Mouse (Mus musculus) layer of hippocampus, adult 9-10 months (tissue): ENCODE measurements around the gene Cyp11a1.

Experiments used
- DNase-seq: peaks from one replicate; pipeline ENCODE4 v3.0.0; 2022; ENCODE audit warnings: low spot score

Gene Cyp11a1

DNA sequence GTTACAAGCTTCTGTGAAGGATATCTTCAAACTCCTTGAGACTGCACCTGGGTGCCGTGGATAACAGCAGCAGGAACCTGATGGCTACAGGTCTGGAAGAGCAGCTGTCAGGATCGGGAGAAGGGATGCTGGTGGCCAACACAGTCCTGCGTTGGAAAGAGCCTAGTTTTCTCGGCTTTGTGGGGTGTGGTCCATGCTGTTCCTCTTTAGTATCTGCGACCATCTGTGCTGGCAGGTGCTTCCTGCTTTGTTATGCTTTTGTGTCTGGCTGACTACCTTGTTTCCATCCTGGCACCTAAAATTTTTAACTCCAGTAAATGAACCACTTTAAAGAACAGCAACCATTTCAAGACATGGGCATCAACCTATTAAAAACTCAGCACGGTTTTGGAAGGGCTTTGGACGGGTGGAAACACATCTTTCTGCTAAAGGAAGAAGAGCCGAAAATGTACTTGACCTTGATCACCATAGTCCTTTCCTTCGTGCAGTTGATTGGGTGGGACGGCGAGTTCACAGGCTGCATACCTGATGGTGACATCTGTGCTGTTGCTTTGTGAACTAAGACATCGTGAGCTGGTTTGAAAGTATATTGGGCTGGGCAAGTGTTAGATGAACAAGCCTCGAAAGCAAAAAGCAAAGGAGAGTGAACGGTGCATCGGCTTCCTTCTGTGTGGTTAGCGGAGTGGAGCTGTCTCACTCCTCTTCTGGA, at the start of gene Cyp11a1:
Gene Cyp11a1, plus strand, starts transcription at position 659 of the 709 bp plus-strand sequence.
- DNase-seq, result no peak

DNA sequence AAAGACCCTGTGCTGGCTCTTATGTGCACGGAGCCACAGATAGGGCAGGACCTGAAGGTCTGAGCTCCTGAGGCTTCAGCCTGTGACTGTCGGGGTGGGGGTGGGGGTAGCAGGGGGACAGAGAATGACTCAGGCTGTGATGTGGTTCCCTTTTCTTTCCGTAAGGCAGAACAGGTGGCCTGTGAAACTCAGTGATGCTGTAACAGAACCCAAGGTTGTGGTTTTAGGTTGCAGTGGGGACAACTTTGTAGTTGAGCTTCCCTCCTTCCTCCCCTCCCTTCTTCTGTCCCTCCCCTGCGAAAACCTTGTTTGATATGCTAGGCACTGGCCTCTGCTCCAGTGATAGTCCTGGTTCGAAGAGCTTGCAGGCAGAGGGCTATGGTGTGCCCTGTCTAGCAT, 49.4 kb upstream of the Cyp11a1 start:
- DNase-seq, result no peak

DNA sequence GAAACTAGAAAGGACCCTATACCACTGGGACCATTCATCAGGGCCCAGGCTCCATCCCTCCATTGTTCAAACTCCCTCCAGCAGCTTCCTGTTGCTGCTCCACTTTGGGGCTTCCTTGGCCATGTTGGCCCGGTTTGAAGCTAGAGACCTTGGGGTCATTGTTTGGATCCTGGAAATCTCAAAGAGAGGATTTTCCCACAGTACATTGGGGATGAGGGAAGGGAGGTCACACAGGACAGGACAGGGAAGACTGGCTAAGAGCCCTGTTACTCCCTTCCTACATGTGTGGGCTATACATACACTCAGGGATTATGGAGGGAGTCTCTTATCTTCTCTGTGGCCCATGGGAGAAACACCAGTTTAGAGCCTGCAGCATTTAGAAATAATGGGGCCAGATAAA, 47.6 kb upstream of the Cyp11a1 start:
- DNase-seq, result no peak

DNA sequence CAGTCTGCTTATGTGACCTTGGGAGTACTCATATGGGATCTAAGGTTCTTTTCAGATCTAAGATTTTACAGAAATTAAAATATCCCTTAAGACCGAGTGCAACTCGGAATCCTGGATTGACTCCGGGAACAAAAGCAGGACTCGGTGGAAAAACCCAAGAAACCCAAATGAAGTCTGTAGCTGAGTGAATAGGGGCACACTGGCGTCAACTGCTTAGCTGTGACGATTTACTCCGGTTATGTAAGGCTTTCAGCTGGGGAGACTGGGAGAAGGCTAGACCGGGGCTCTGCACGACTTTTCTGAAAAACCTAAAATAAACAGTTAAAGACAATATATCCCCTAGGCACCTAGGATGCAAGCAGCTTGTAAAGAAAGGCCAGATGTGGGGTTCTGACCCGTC, 46.8 kb upstream of the Cyp11a1 start:
- DNase-seq, result no peak

DNA sequence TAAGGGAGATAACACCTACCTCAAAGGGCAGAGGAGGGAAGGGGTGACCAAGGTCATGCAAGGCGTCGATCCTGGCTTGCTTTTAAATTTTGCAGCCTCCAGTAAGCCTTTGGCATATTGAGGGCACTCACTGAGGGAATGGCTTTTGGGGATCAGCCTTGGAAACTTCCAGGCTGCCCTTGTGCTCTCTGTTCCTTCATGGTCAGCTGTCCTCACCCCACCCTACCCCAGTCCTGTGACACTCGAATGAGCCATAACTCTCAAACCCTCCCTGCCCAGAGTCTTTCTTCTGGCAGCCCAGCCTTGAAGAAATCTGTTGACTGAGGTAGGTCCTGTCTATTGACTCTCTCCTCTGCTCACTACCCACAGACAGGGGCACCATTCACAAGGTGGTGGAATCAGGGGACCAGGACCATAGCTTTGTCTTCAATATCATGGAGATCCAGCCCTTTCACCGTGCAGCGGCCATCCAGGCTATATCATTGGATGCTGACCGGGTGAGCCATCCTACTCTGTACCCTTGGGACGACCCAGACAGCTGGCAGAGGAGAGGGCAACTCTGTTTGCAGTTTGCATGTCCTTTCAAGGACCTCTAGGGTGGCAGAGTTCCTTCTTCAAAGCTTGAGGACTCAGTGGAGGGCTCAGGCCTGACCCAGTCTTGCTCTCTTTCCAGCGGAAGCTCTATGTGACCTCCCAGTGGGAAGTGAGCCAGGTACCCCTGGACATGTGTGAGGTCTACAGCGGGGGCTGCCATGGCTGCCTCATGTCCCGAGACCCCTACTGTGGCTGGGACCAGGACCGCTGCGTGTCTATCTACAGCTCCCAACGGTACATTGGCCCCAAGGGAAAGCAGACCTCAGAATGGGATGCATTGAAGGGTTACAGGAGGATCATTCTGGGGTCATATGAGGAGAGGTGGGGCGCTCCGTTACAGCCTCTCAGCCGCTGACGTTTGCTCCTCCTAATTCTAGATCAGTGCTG, 46.0 kb upstream of the Cyp11a1 start:
- DNase-seq, result no peak

DNA sequence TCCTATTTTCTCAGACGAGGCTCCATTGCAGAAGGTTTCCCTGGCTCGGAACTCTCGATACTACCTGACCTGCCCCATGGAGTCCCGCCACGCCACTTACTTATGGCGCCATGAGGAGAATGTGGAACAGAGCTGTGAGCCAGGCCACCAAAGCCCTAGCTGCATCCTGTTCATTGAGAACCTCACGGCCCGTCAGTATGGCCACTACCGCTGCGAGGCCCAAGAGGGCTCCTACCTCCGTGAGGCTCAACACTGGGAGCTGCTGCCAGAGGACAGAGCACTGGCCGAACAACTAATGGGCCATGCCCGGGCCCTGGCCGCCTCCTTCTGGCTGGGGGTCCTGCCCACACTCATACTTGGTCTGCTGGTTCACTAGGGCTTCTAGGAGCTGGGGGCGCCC, 45.0 kb upstream of the Cyp11a1 start:
- no peak for DNase-seq

DNA sequence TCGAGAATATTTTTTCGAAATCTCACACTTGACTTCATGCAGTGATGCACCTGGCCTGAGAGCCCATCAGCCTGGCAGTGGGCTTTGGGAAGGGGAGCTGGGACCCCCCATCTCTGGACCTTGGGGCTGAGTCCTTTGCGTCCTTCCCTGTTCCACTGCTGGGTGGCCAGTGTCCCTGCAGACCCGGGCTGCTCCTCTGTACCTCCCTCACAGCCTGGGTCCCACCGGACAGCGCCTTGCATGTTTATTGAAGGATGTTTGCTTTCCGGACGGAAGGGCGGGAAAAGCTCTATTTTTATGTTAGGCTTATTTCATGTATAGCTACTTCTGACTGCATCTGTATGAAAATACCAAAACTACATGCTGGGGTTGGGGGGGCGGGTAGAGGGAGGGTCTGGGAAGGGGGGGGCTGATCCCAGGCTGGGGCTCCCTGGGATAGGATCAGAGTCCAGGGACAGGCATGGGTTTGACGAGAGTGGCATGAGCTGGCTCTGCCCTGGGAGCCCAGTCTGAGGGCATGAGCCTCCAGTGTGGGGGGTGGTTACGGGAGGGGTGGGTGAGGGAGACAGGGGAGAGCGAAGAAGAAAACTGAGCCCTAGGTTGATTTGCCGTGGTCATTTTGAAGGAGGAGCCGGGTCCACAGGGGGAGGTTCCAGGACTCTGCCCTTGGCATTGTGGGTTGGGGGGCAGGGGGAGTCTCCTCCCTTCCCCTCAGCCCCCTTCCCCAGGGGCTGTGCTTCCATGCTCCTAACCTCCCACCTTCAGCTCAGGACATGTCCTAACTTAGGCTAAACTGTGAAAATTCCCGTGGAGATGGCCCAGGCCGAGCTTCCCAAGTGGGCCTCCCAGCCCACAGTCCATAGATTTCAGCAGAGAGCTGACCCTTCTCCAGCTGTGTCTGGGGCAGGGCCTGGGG, 44.1 kb upstream of the Cyp11a1 start:
- DNase-seq, result no peak

DNA sequence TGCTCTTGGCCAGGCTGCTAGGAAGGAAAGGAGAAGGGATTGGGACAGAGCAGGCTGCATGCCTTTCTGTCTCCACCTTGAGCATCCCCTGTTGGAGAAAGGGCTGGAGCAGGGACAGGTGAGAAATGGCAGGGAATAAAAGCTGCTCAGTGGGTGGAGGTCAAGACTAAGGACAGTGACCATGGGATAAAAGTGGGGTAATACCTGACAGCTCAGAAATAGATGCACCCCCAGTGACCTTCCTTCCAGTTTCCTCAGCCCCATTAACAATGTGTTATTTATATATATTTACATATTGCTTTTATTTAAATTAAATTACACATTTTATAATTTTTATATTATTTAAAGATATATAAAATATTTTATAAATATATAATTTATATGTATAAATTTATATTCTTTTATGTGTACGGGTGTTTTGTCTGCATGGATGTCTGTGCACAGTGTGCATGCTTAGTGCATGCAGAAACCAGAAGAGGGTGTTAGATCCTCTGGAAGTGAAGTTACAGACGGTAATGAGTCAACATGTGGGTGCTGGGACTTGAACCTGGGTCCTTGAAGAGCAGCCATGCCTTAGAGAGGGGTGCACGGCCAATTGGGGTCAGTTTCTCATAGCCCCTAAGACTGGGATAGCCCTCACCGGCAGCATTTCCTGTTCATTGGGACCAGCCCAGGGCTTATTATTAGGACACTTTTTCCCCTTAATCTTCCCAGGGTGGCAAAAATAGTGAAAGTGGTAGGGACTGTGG, 42.8 kb upstream of the Cyp11a1 start:
- no peak for DNase-seq

DNA sequence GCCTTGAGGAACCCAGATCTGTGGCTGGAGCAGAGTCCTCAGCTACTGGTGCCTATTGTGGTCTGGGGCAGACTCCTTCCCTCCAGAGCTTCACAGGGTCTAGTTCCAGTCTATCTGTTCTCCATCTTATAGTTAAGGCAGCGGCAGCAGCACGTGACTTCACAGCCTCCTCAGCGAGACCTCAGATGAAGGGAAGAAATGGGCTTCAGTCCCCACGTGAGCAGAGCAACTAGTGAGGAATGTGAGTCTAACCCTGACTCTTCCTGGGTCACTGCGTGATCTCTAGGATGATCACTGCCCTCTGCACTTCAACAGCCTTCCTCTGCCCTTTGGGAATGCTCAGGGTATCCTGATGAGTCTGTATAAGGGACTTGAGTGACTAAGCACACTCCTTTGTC, 42.2 kb upstream of the Cyp11a1 start:
- DNase-seq, result no peak

DNA sequence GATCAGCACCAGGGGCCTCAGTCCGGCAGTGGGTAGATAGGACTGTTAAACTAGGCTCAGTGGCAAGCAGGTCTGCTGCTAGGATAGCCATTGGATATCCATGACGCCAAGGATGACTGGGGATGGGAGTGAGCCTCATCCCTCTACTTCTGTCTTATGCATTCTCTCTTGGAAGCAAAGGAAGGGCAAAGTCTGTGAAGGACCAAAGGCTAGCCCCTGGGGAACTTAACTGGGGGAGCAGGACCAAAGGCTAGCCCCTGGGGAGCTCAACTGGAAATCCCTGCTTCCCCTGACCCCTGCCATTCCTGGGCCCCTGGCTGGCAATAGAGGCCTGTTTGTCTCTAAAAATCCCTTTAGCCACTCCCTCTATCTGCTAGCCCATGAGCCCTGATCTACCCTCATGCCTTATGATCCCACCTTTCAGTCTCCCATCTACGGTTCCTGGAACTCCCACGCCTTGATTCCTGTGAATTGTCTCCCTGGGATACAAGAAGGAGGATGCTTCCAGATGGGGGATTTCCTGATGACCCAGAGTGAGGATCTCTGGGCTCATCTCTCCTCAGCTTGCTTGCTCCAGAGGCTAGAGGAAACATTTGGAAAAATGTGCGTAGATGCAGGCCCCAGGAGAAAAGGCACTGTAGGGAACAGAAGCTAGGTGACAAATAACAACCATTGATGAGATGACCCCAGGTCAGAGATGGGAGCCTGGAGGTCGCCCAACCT, 41.5 kb upstream of the Cyp11a1 start:
- no peak for DNase-seq

DNA sequence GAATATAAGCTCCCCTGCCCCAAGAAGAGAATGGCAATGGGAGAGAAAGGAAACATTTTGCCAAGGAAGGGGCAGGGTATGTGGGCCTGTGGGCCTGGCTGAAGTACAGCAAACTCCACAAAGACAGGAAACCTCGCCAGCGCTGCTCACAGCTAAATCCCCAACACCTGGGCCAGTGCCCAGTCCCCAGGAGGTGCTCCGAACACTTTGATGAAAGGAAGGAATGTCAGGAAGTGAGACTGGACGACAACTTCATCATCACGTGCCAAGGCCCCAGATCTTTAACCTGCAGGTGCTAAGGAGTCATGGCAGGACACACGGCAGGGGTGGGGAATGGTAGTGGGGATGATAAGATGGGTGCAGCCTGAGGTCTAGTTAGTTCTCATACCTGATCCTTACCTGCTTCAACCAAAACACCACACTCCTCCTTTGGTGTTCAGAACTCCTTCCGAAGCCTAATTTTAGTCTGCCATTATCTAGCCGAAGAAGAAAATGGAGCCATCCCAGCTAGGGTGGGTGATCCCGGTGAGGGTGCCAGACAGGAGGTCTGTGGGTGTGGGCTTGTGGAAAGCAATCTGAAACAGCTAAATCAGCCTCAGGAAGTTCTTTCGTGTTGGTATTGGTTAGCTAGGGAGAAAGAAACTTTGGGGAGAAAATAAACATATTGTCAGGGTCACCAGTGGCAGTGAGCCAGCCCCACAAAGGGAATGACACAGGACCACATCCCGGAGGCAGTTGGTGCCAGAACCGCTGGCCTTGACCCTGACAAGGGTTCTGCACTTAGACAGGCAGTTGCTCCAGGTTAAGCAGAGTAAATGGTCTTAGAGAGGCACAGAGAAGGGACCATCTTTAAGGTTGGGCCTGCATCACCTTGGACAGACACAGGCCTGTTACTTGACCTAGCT, 40.7 kb upstream of the Cyp11a1 start:
- DNase-seq, result no peak

DNA sequence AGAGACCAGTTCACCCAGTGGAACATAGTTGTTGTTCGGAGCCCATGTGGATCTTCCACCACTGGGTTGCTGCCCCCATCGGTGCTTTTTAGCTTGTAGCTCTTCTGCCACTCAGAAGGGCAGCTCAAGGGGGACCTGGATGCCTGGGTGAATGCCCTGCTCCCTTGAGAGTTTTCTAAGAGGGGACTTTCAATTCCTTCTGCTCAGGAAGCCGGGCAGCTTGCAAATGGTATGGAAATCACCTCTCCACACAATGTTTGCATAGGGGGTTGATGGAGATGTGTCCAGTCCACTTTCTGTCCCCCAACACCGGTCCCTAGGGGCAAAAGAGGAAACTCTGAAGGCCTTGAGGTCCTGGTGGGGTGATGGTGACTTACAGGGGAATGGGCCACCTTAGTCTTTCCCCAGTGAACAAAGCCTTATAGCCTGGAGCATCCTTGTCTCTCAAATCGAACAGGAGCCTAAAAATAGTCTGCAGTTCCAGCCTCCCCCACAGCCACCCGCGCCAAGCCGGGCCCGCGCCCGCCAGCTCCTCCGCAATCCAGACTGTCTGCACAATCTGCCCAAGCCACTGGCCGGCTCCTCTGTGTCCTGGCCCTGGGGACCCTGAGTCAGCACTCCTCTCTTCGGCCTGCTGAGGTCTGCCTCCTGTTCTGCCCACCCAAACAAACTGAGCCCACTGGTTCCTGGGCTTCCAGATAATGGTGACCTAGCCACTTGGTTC, 38.8 kb upstream of the Cyp11a1 start:
- no peak for DNase-seq

DNA sequence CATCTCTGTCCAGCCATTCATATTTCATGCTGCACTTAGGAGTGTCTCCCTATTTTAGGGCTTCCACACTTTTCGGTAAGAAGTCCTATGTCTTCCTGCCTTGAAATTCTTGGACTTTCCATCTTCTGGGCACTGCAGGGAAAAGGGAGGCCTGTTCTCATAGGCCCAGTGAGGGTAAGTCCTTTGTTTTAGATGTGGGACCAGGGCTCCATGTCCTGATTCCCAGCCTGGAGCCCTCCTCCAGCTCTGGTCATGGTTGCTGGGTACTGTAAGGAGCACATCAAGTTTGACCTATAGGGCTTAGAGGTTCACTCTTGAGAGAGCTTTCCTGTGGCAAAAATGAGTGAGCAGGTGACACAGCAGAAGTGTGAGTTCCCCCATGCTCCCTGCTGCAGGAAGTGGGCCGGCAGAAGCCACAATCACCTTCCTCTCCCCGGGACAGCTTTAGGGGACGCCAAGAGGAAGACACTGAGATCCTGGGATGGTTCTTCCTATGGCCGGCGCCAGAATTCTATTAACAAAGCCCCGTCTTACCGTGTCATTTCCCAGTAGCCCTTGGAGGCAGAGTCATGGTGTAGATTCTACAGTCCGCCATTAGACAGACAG, 37.9 kb upstream of the Cyp11a1 start:
- no peak for DNase-seq

DNA sequence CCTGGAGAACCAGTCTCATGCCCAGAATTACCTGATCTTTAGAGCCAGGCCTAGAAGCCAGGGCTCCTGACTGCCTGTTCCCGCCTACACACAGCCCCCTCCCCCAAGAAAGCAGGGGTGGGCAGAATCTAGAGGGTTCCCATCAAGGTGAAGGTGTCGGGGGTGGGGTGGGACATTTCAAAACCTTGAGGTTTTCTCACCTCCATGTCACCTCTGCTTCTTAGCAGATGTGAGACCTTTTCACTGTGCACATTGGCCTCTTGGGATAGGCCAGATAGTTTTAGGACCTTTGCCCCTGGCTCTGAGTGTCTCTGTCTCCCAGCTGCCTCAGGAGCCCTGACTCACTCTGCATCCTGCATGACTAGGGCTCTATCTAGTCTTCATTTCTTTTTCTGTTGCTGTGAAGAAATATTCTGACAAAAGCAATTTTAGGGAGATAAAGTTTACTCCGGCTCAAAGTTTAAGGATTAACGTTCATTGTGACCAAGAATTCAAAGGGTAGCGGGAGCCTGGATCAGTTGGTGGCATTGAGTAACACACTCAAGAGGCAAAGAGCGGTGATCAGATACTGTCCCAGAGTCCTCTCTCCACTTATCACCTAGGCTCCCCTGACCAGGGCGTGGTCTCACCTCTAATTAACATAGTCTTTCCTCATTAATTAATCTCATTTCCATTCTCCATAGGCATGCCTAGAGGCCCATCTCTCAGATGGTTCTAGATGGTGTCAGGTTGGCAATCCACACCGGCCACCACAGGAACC, 37.2 kb upstream of the Cyp11a1 start:
- DNase-seq, result no peak

DNA sequence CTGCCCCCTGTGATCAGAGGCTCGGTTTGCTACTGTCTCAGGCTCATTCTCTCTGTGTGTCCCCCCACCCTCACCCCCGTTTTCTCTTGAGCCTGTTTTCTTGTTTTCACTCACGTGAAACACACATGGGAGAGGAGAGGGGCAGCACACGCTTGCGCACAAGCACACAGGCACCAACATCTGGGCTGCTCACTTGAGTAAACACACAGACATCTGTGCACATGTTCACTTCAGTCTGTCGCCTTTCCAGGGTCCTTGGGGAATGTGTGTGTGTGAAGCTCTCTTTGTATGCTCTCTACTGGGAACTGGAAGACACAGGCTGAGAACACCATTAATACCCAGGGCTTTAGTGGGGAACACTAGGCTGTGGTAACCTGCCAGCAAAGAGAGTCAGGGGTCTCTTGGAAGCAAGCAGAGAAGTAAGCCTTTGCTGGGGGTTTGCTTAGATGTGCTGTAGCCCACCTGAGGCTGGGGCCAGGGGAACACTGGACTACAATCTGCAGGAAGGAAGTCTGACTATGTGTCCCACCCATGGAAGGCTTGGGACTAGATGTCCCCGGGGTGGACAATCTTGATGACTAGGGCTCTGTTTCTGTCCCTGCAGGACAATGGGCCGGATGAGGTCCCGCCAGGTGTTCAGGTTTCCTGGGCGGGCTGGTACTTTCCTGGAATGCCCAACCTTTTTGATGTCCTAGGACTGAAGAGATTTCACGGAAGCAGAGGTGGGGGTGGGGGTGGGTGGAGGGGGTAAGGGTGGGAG, 36.3 kb upstream of the Cyp11a1 start:
- no peak for DNase-seq

DNA sequence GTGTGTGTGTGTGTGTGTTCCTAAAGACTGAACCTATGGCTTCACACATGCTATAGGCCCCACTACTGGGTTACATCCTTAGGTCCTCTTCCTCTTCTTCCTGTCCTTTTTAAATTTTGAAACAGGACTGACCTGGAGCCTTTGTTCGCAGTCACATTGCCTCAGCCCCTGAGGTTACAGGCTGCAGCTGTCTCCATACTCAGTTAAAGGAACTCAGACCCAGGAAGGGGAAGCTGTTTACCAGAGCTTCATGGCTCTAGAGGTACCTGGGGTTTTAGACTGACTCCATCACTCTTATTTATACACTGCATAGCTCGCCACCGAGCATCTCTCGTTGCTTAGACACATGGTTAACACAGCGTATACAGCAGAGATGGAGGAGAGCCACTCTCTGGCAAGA, 34.8 kb upstream of the Cyp11a1 start:
- DNase-seq, result no peak

DNA sequence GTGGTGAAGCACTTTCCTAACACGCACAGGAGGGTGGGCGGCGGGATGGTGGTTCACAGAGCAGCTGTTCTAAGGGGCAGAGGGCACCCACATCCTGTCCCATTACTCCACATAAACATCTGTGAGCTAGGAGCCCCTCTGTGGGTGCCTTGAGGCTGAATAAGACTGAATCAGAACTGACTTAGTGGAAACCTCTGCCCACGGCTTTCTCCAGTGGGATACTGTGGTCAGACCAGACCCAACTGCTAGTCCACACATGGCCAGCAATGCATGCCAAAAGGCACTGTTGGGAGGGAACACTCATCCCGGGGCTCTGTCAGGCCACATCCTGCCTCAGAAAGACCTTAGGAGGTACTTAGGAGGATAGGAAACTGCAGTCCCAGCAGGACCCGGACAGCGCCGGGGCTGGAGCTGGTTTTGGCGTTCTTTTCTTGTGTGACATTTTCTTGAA, 34.0 kb upstream of the Cyp11a1 start:
- DNase-seq, result no peak
